ENCODE assay signal across 8 mouse cellular contexts in the genomic region with DNA sequence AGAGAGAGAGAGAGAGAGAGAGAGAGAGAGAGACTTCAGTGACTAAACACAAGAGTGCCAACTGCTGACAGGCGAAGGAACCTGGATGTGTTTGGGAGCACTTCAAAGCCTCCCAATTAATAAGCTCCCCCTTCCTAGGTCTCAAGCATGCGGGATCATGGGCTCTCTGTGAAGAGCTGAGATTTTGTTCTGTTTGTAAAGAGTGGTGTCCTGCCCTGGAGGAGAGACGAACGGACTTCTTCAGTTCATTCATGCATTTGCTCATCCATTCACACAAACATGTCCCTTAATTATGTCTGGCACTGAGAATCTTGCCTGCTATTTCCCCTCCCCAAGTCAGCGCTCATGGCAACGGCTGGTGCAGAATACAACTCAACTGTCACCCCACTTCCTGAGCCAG. TPM values are rescaled to one million over a fixed set of nuclear protein-coding genes. Genes with fewer than 3 reads are reported as not detected.
DNase-seq lines count a peak whose midpoint lies in the region; ATAC-seq and TF ChIP-seq lines count a peak whose summit lies in the region.
"Had no signal": no experiment of that assay in that cellular context is flagged by ENCODE, and none has a peak within 500 bp of the region (broad histone marks: within the 10 kb centered on the region; RNA-seq: fewer than 3 reads in every experiment).

No protein-coding gene starts in this region.

- TF ChIP-seq EP300 in stomach, postnatal 0 days (optimal IDR thresholded peaks at IDR 0.05) = no peak

- H3K4me1 ChIP-seq in lung, embryonic 15.5 days = peaks cover 14% of the 10 kb centered on the region
- no peaks in the 10 kb centered on the region for H3K4me1 ChIP-seq in forebrain, postnatal 0 days (ENCODE audit: insufficient read depth)
- H3K4me1 ChIP-seq in limb, embryonic 13.5 days = peaks cover 13% of the 10 kb centered on the region
- H3K4me1 ChIP-seq in stomach, postnatal 0 days (replicated peaks; ENCODE audit: control insufficient read depth, insufficient read depth) = no peaks in the 10 kb centered on the region

- ATAC-seq in lung, embryonic 15.5 days (ENCODE audit: borderline replicate concordance, extremely low read depth, low FRiP score, low TSS enrichment) = no peak
- ATAC-seq in forebrain, postnatal 0 days = no peak
- no peak for ATAC-seq in limb, embryonic 13.5 days (ENCODE audit: low FRiP score, low read depth)
- ATAC-seq in stomach, postnatal 0 days (ENCODE audit: low FRiP score, low TSS enrichment) = no peak

- peak overlapping the region; percentile 98 for H3K4me2 ChIP-seq in lung, embryonic 15.5 days
- peak overlapping the region; percentile 72 for H3K4me2 ChIP-seq in forebrain, postnatal 0 days (ENCODE audit: low read depth)
- peak overlapping the region; percentile 97 for H3K4me2 ChIP-seq in limb, embryonic 13.5 days (replicated peaks)
- peak overlapping the region; percentile 90; the same call in 1 of the 2 replicates for H3K4me2 ChIP-seq in stomach, postnatal 0 days (replicated peaks; ENCODE audit: low read depth)

- peak; percentile 5; the same call in 1 of the 2 replicates for TF ChIP-seq CTCF in forebrain, postnatal 0 days (IDR thresholded peaks at IDR 0.05; ENCODE audit: low read depth)
- TF ChIP-seq CTCF in stomach, postnatal 0 days (IDR thresholded peaks at IDR 0.05; ENCODE audit: low read depth) = no peak

- H3K36me3 ChIP-seq in lung, embryonic 15.5 days = no peaks in the 10 kb centered on the region
- no peaks in the 10 kb centered on the region for H3K36me3 ChIP-seq in forebrain, postnatal 0 days (ENCODE audit: insufficient read depth)
- no peaks in the 10 kb centered on the region for H3K36me3 ChIP-seq in limb, embryonic 13.5 days
- no peaks in the 10 kb centered on the region for H3K36me3 ChIP-seq in stomach, postnatal 0 days (ENCODE audit: control insufficient read depth, insufficient read depth, low read length)

- H3K27ac ChIP-seq in lung, embryonic 15.5 days = no peak overlapping the region
- peak overlapping the region; percentile 92 for H3K27ac ChIP-seq in forebrain, postnatal 0 days (ENCODE audit: low read depth, low read length)
- no peak overlapping the region for H3K27ac ChIP-seq in limb, embryonic 13.5 days
- H3K27ac ChIP-seq in stomach, postnatal 0 days (replicated peaks) = no peak overlapping the region

- H3K27me3 ChIP-seq in lung, embryonic 15.5 days = peaks cover 56% of the 10 kb centered on the region
- H3K27me3 ChIP-seq in forebrain, postnatal 0 days (ENCODE audit: insufficient read depth, low read length) = no peaks in the 10 kb centered on the region
- peaks cover 66% of the 10 kb centered on the region for H3K27me3 ChIP-seq in limb, embryonic 13.5 days
- H3K27me3 ChIP-seq in stomach, postnatal 0 days (ENCODE audit: control insufficient read depth, insufficient read depth, low read length) = peaks cover 12% of the 10 kb centered on the region

- H3K4me3 ChIP-seq in lung, embryonic 15.5 days = peak overlapping the region; percentile 50; the same call in 1 of the 2 replicates
- H3K4me3 ChIP-seq in forebrain, postnatal 0 days (ENCODE audit: low read depth, low read length) = peak overlapping the region; percentile 90
- H3K4me3 ChIP-seq in limb, embryonic 13.5 days = peak overlapping the region; percentile 66
- no peak overlapping the region for H3K4me3 ChIP-seq in stomach, postnatal 0 days (ENCODE audit: low read depth, low read length)

- H3K9me3 ChIP-seq in lung, embryonic 15.5 days = no peaks in the 10 kb centered on the region
- no peaks in the 10 kb centered on the region for H3K9me3 ChIP-seq in forebrain, postnatal 0 days (ENCODE audit: low read length)
- no peaks in the 10 kb centered on the region for H3K9me3 ChIP-seq in limb, embryonic 13.5 days
- H3K9me3 ChIP-seq in stomach, postnatal 0 days (ENCODE audit: control insufficient read depth, low read length) = no peaks in the 10 kb centered on the region

- DNase-seq in lung, postnatal 25 days (ENCODE audit: low spot score) = no peak
- DNase-seq in forebrain, postnatal 0 days = peak; percentile 67
- DNase-seq in stomach, postnatal 0 days (ENCODE audit: low spot score) = no peak
- no peak for DNase-seq in spleen, postnatal 10 days (ENCODE audit: low spot score in 2 of 2)
- no peak for DNase-seq in lung, postnatal 10 days
- DNase-seq: adrenal gland, adult 8-10 months had no signal

- H3K9ac ChIP-seq in lung, embryonic 15.5 days = no peak overlapping the region
- H3K9ac ChIP-seq in forebrain, postnatal 0 days = peak overlapping the region; percentile 85
- no peak overlapping the region for H3K9ac ChIP-seq in limb, embryonic 13.5 days
- no peak overlapping the region for H3K9ac ChIP-seq in stomach, postnatal 0 days (ENCODE audit: low read length)

- 5% methylated on average over 6 of the region's 6 CpGs for WGBS in lung, embryonic 15.5 days
- WGBS in forebrain, postnatal 0 days = 2% methylated on average over 6 of the region's 6 CpGs
- 4% methylated on average over 6 of the region's 6 CpGs for WGBS in limb, embryonic 13.5 days
- 15% methylated on average over 6 of the region's 6 CpGs for WGBS in stomach, postnatal 0 days

RNA-seq across cellular contexts. Expression of gene Mdga2, which starts 2.3 kb away (rescaled TPM):
- polyA plus RNA-seq in lung, embryonic 15.5 days (2015; fragmentation: Nextera tagmentation; extraction: Ambion mirVana) = 0.24 and 0.38 TPM in 2 replicates
- 25.8 and 27.9 TPM in 2 replicates for total RNA-seq in forebrain, postnatal 0 days (2014; rRNA removed)
- 16.7 and 36.0 TPM in 2 replicates for polyA plus RNA-seq in forebrain, postnatal 0 days (2015; fragmentation: Nextera tagmentation; extraction: Ambion mirVana)
- 3.7 and 4.2 TPM in 2 replicates for polyA plus RNA-seq in limb, embryonic 13.5 days (2015; fragmentation: Nextera tagmentation; extraction: Ambion mirVana)
- 0.31 and 0.45 TPM in 2 replicates for polyA plus RNA-seq in stomach, postnatal 0 days (2015; fragmentation: Nextera tagmentation; extraction: Ambion mirVana)
